Mouse (Mus musculus) G1E (cell line): ENCODE measurements around the gene Ddah1. TPM values are rescaled to one million over a fixed set of nuclear protein-coding genes. Genes with fewer than 3 reads are reported as not detected.

Experiments used
- ATAC-seq: 2 replicates; pipeline ENCODE4 v1.8.0; 2016; ENCODE audit warnings: mild to moderate bottlenecking; ENCODE audit not compliant: insufficient number of reproducible peaks, poor library complexity, low FRiP score, severe bottlenecking; ENCODE audit errors: extremely low read depth
- DNase-seq: peaks from one replicate; pipeline ENCODE4 v3.0.0; 2012; ENCODE audit warnings: low spot score
- H3K27me3 ChIP-seq: 2 replicates; pipeline ENCODE4 v1.6.1; 2012; ENCODE audit warnings: mild to moderate bottlenecking, low read length, inconsistent platforms; ENCODE audit not compliant: insufficient read depth
- H3K36me3 ChIP-seq: replicated peaks from 2 replicates; pipeline ENCODE3; 2012; ENCODE audit warnings: mild to moderate bottlenecking, inconsistent platforms
- H3K4me1 ChIP-seq: 2 replicates; pipeline ENCODE4 v1.6.1; 2012; ENCODE audit warnings: low read depth, low read length, inconsistent platforms, mixed read lengths; ENCODE audit not compliant: insufficient read depth
- H3K4me3 ChIP-seq: 2 replicates; pipeline ENCODE4 v1.5.1; 2012; ENCODE audit warnings: low read depth, mild to moderate bottlenecking, inconsistent platforms, low read length, moderate library complexity, mixed read lengths
- H3K9me3 ChIP-seq: replicated peaks from 2 replicates; pipeline ENCODE4 v1.6.1; 2012; ENCODE audit warnings: inconsistent platforms
- CTCF ChIP-seq: IDR thresholded peaks from 2 replicates; pipeline ENCODE4 v1.5.1; 2012; ENCODE audit warnings: low read depth, low read length, inconsistent platforms, mixed read lengths
- GATA1 ChIP-seq: IDR thresholded peaks from 2 replicates; pipeline ENCODE4 v1.6.1; 2012; ENCODE audit warnings: borderline replicate concordance, low read length, inconsistent platforms, mixed read lengths
- GATA2 ChIP-seq: IDR thresholded peaks from 2 replicates; pipeline ENCODE4 v1.6.1; 2012; ENCODE audit warnings: low read depth, low read length, inconsistent platforms, borderline replicate concordance
- POLR2AphosphoS5 ChIP-seq: IDR thresholded peaks from 2 replicates; pipeline ENCODE4 v1.6.1; 2012; ENCODE audit warnings: low read depth, low read length, inconsistent platforms; ENCODE audit not compliant: insufficient replicate concordance
- TAL1 ChIP-seq: conservative IDR thresholded peaks from 2 replicates; pipeline ENCODE4 v1.6.1; 2012; ENCODE audit warnings: low read depth, low read length, inconsistent platforms, mixed read lengths
- polyA plus RNA-seq: library from polyadenylated mRNA; stranded (reverse); fragments of >175 nt; gene quantifications from 2 replicates; pipeline ENCODE4 v1.2.3, GENCODE M21; 2012
- total RNA-seq, 2 experiments: library from RNA; stranded (forward) in 1 of 2; stranded (reverse) in 1 of 2; fragments of 200-1000 nt in 1 of 2; fragments of >200 nt in 1 of 2; fragmentation: Nextera tagmentation in 1 of 2; gene quantifications; 2 replicates each; pipeline ENCODE4 v1.2.3; 2014 to 2017

Ddah1 gene
- total and polyA plus RNA-seq, 3 experiments = 0.16 TPM; not detected in 2

GRCm38 (mm10) chr3:145925506-145925905, 167.0 kb downstream of the Ddah1 start:
- H3K9me3 ChIP-seq = no peaks in the 10 kb centered on the region
- TF ChIP-seq POLR2AphosphoS5 (no peak), GATA2 (no peak)
- H3K4me1 ChIP-seq = peaks cover 41% of the 10 kb centered on the region
- ATAC-seq (no peak), DNase-seq (peak; percentile 30)
- H3K4me3 ChIP-seq = peak overlapping the region; percentile 94
- no peaks in the 10 kb centered on the region for H3K27me3 ChIP-seq
- peaks cover 41% of the 10 kb centered on the region for H3K36me3 ChIP-seq

GRCm38 (mm10) chr3:145929525-145930400, 171.3 kb downstream of the Ddah1 start:
- Histone ChIP-seq H3K27me3 (no peaks in the 10 kb centered on the region), H3K4me1 (peaks cover 49% of the 10 kb centered on the region), H3K9me3 (no peaks in the 10 kb centered on the region), H3K4me3 (no peak overlapping the region; the same call in 1 of the 2 replicates), H3K36me3 (peaks cover 82% of the 10 kb centered on the region)
- ATAC-seq (peak; percentile 65), DNase-seq (peak; percentile 16)
- TF ChIP-seq POLR2AphosphoS5 (no peak), GATA2 (no peak), TAL1 (no peak), CTCF (no peak), GATA1 (no peak)

- Histone ChIP-seq H3K4me3 (no peak overlapping the region), H3K27me3 (no peaks in the 10 kb centered on the region), H3K9me3 (no peaks in the 10 kb centered on the region), H3K4me1 (peaks cover 25% of the 10 kb centered on the region), H3K36me3 (peaks cover 70% of the 10 kb centered on the region)
- no peak for DNase-seq
- TF ChIP-seq TAL1 = no peak
- TF ChIP-seq GATA1 = no peak
- no peak for TF ChIP-seq CTCF
- no peak for TF ChIP-seq POLR2AphosphoS5
- no peak for ATAC-seq
These were observed 175.4 kb downstream of the Ddah1 start for GRCm38 (mm10) chr3:145933845-145934244.

- Histone ChIP-seq H3K4me3 (peak within 1 kb of the TSS; percentile 97), H3K27me3 (no peaks in the 10 kb centered on the region), H3K4me1 (peaks cover 41% of the 10 kb centered on the region), H3K9me3 (no peaks in the 10 kb centered on the region), H3K36me3 (peaks cover 71% of the 10 kb centered on the region)
- TF ChIP-seq CTCF (peak; percentile 79), TAL1 (no peak)
- peak; percentile 63 for ATAC-seq
- peak; percentile 88 for DNase-seq
These were observed 179.3 kb downstream of the Ddah1 start, which contains the start of gene 2410004B18Rik for GRCm38 (mm10) chr3:145937505-145938404. Gene 2410004B18Rik (plus strand): TSS chr3:145938014.

- no peaks in the 10 kb centered on the region for H3K27me3 ChIP-seq
- peak overlapping the region; percentile 97 for H3K4me3 ChIP-seq
- TF ChIP-seq TAL1 = no peak
- no peak for TF ChIP-seq CTCF
- TF ChIP-seq GATA1 = no peak
- H3K36me3 ChIP-seq = peaks cover 71% of the 10 kb centered on the region
- H3K4me1 ChIP-seq = peaks cover 48% of the 10 kb centered on the region
- H3K9me3 ChIP-seq = no peaks in the 10 kb centered on the region
- ATAC-seq (no peak), DNase-seq (no peak)
These were observed 180.2 kb downstream of the Ddah1 start for GRCm38 (mm10) chr3:145938405-145939349.

- Histone ChIP-seq H3K36me3 (peaks cover 72% of the 10 kb centered on the region), H3K4me1 (peaks cover 51% of the 10 kb centered on the region), H3K27me3 (no peaks in the 10 kb centered on the region), H3K9me3 (no peaks in the 10 kb centered on the region), H3K4me3 (peak overlapping the region; percentile 97)
- ATAC-seq = peak; percentile 56
- peak; percentile 30 for DNase-seq
- TF ChIP-seq POLR2AphosphoS5 = no peak
- peak; percentile 66 for TF ChIP-seq TAL1
These were observed 180.9 kb downstream of the Ddah1 start for GRCm38 (mm10) chr3:145939402-145939801.
